ENCODE assay signal across 12 mouse cellular contexts in the genomic region with DNA sequence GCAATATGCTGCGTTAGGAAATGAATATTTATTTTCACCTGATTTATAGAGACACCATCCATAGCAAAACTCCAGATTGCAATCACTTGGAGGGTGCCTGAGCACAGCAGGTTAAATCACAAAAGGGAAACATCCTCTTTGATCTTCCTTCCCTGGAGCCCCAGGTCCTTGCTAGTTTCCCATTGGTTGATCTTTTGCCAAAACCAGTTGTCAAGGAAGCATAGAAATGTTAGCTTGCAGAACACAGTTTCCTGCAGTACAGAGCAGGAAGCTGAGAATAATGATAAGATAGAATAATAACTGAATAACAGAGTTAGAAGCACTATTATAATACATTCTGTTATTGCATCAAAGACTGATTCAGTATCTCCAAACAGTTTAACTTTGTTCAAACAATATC.
DNase-seq lines count a peak whose midpoint lies in the region; ATAC-seq and TF ChIP-seq lines count a peak whose summit lies in the region.
"Had no signal": no experiment of that assay in that cellular context is flagged by ENCODE, and none has a peak within 500 bp of the region (broad histone marks: within the 10 kb centered on the region; RNA-seq: fewer than 3 reads in every experiment).

No protein-coding gene starts in this region.

- intact Hi-C loops in heart, postnatal 25 days (cut with DNase I): no loop called here

- H3K4me2 ChIP-seq in heart, embryonic 12.5 days: no peak overlapping the region
- H3K4me2 ChIP-seq in lung, embryonic 14.5 days: no peak overlapping the region
- H3K4me2 ChIP-seq in kidney, embryonic 16.5 days (replicated peaks; ENCODE audit: low read depth, low read length): no peak overlapping the region
- H3K4me2 ChIP-seq: hindbrain, embryonic 12.5 days had no signal

- no peak overlapping the region for H3K27ac ChIP-seq in heart, embryonic 12.5 days (ENCODE audit: poor library complexity, severe bottlenecking)
- no peak overlapping the region for H3K27ac ChIP-seq in lung, embryonic 14.5 days (ENCODE audit: low read depth)
- H3K27ac ChIP-seq in kidney, embryonic 16.5 days (ENCODE audit: low read length): no peak overlapping the region
- H3K27ac ChIP-seq: hindbrain, embryonic 12.5 days had no signal

- DNase-seq in adrenal gland, adult 2 months: peak; percentile 12
- no peak for DNase-seq in adrenal gland, adult 8-10 months
- DNase-seq in heart, postnatal 25 days (ENCODE audit: low spot score): no peak
- peak; percentile 60 for DNase-seq in lung, embryonic 14.5 days
- DNase-seq in lung, postnatal 25 days (ENCODE audit: low spot score): no peak
- DNase-seq in thymus, adult 18-20 months: no peak
- DNase-seq: cerebellum, adult 2 months; right cerebral cortex, adult 18-20 months had no signal

- no peak for TF ChIP-seq CTCF in lung, embryonic 14.5 days (IDR thresholded peaks at IDR 0.05; ENCODE audit: low read depth)

- no peak overlapping the region for H3K9ac ChIP-seq in heart, embryonic 12.5 days
- no peak overlapping the region for H3K9ac ChIP-seq in lung, embryonic 14.5 days
- no peak overlapping the region for H3K9ac ChIP-seq in kidney, embryonic 16.5 days (replicated peaks; ENCODE audit: low read length)
- H3K9ac ChIP-seq: hindbrain, embryonic 12.5 days had no signal

- no peak overlapping the region for H3K4me3 ChIP-seq in heart, embryonic 12.5 days
- no peak overlapping the region for H3K4me3 ChIP-seq in lung, embryonic 14.5 days (ENCODE audit: low read depth, low read length)
- no peak overlapping the region for H3K4me3 ChIP-seq in kidney, embryonic 16.5 days (ENCODE audit: low read length)
- H3K4me3 ChIP-seq: hindbrain, embryonic 12.5 days had no signal

- ATAC-seq in heart, embryonic 12.5 days (ENCODE audit: insufficient number of reproducible peaks, low FRiP score): peak; percentile 15; the same call in 1 of the 2 replicates
- no peak; the same call in 1 of the 2 replicates for ATAC-seq in lung, embryonic 14.5 days (ENCODE audit: insufficient read depth)
- peak; percentile 73; the same call in 1 of the 2 replicates for ATAC-seq in kidney, embryonic 16.5 days (ENCODE audit: low FRiP score, low TSS enrichment)
- ATAC-seq: intestine, embryonic 16.5 days had no signal

- H3K9me3 ChIP-seq in heart, embryonic 12.5 days (replicated peaks): no peaks in the 10 kb centered on the region
- H3K9me3 ChIP-seq in lung, embryonic 14.5 days (ENCODE audit: low read depth, low read length): no peaks in the 10 kb centered on the region
- no peaks in the 10 kb centered on the region for H3K9me3 ChIP-seq in kidney, embryonic 16.5 days (ENCODE audit: low read length)
- H3K9me3 ChIP-seq: hindbrain, embryonic 12.5 days had no signal

- H3K4me1 ChIP-seq in heart, embryonic 12.5 days (replicated peaks): no peaks in the 10 kb centered on the region
- no peaks in the 10 kb centered on the region for H3K4me1 ChIP-seq in lung, embryonic 14.5 days (ENCODE audit: insufficient read depth)
- H3K4me1 ChIP-seq in kidney, embryonic 16.5 days (ENCODE audit: insufficient read depth, low read length): no peaks in the 10 kb centered on the region
- H3K4me1 ChIP-seq: hindbrain, embryonic 12.5 days had no signal

- H3K36me3 ChIP-seq in heart, embryonic 12.5 days: no peaks in the 10 kb centered on the region
- H3K36me3 ChIP-seq in lung, embryonic 14.5 days (ENCODE audit: insufficient read depth): no peaks in the 10 kb centered on the region
- H3K36me3 ChIP-seq in kidney, embryonic 16.5 days (ENCODE audit: insufficient read depth, low read length): no peaks in the 10 kb centered on the region
- H3K36me3 ChIP-seq: hindbrain, embryonic 12.5 days had no signal

- H3K27me3 ChIP-seq in heart, embryonic 12.5 days (replicated peaks): no peaks in the 10 kb centered on the region
- no peaks in the 10 kb centered on the region for H3K27me3 ChIP-seq in lung, embryonic 14.5 days (ENCODE audit: insufficient read depth, low read length)
- no peaks in the 10 kb centered on the region for H3K27me3 ChIP-seq in kidney, embryonic 16.5 days (ENCODE audit: insufficient read depth, low read length)
- H3K27me3 ChIP-seq: hindbrain, embryonic 12.5 days had no signal

- 57% methylated on average over 1 of the region's 1 CpGs for WGBS in heart, embryonic 12.5 days
- 54% methylated on average over 1 of the region's 1 CpGs for WGBS in lung, embryonic 14.5 days
- WGBS in kidney, embryonic 16.5 days: 50% methylated on average over 1 of the region's 1 CpGs

Comparison
In these comparisons a context has a peak if more than half of its experiments do, and no peak if none do; other contexts are left out.
1. DNase-seq: peak in adrenal gland, adult 2 months (single experiment) and lung, embryonic 14.5 days (single experiment); none in adrenal gland, adult 8-10 months (single experiment), heart, postnatal 25 days (single experiment), lung, postnatal 25 days (single experiment) and thymus, adult 18-20 months (0 of 2).